Mouse (Mus musculus): ENCODE results near the gene Scamp4. TPM values are rescaled to one million over a fixed set of nuclear protein-coding genes. Genes with fewer than 3 reads are reported as not detected.

The Scamp4 gene
- polyA plus RNA-seq (2012; rRNA removed), result 91.7 and 103 TPM in 2 replicates

GRCm38 (mm10) chr10:80602698-80603325, at the start of gene Scamp4, which contains the start of gene Adat3:
TSS of gene Scamp4 (plus strand) at chr10:80602872.
TSS of gene Adat3 (plus strand) at chr10:80602880.

GRCm38 (mm10) chr10:80561116-80561944, 41.3 kb upstream of the Scamp4 start, which contains the start of gene Rexo1:
TSS of gene Rexo1 (minus strand) at chr10:80561560.

GRCm38 (mm10) chr10:80577195-80578130, 25.2 kb upstream of the Scamp4 start, which contains the start of gene Klf16:
TSS of gene Klf16 (minus strand) at chr10:80577321.

GRCm38 (mm10) chr10:80589879-80590854, 12.5 kb upstream of the Scamp4 start, which contains the start of gene Abhd17a:
TSS of gene Abhd17a (minus strand) at chr10:80590341.

GRCm38 (mm10) chr10:80605721-80606120, 3.0 kb downstream of the Scamp4 start, which contains the start of gene Gm49322:
TSS of gene Gm49322 (plus strand) at chr10:80606021.

GRCm38 (mm10) chr10:80622661-80623456, 20.2 kb downstream of the Scamp4 start, which contains the start of gene Csnk1g2:
TSS of gene Csnk1g2 (plus strand) at chr10:80622838.

GRCm38 (mm10) chr10:80656863-80657623, 54.4 kb downstream of the Scamp4 start, which contains the start of gene Btbd2:
TSS of gene Btbd2 (minus strand) at chr10:80657071.

Other genes with a start within 250 kb of the Scamp4 start
- 0.57 and 0.63 TPM in 2 replicates for gene Plk5, start 246.4 kb upstream of the Scamp4 start, polyA plus RNA-seq (2012; rRNA removed)
- 11.5 and 24.4 TPM in 2 replicates for gene Mex3d, start 215.2 kb upstream of the Scamp4 start, polyA plus RNA-seq (2012; rRNA removed)
- 66.7 and 84.7 TPM in 2 replicates for gene Mbd3, start 203.3 kb upstream of the Scamp4 start, polyA plus RNA-seq (2012; rRNA removed)
- gene Uqcr11, start 196.0 kb upstream of the Scamp4 start, polyA plus RNA-seq (2012; rRNA removed), result 1,239 and 1,853 TPM in 2 replicates
- 34.4 and 36.4 TPM in 2 replicates for gene Tcf3, start 169.2 kb upstream of the Scamp4 start, polyA plus RNA-seq (2012; rRNA removed)
- gene Onecut3, start 108.0 kb upstream of the Scamp4 start, polyA plus RNA-seq (2012; rRNA removed), result 1.2 and 1.8 TPM in 2 replicates
- not detected in 2 replicates for gene Atp8b3, start 63.7 kb upstream of the Scamp4 start, polyA plus RNA-seq (2012; rRNA removed)
- gene Rexo1, start 41.3 kb upstream of the Scamp4 start, polyA plus RNA-seq (2012; rRNA removed), result 24.4 and 24.8 TPM in 2 replicates
- gene Klf16, start 25.6 kb upstream of the Scamp4 start, polyA plus RNA-seq (2012; rRNA removed), result 17.2 and 26.0 TPM in 2 replicates
- gene Abhd17a, start 12.5 kb upstream of the Scamp4 start, polyA plus RNA-seq (2012; rRNA removed), result 263 and 463 TPM in 2 replicates
- gene Adat3, start within 50 bp of the Scamp4 start, polyA plus RNA-seq (2012; rRNA removed), result 10.5 and 14.2 TPM in 2 replicates
- gene Gm49322, start 3.1 kb downstream of the Scamp4 start, polyA plus RNA-seq (2012; rRNA removed), result 0.62 and 1.2 TPM in 2 replicates
- 114 and 151 TPM in 2 replicates for gene Csnk1g2, start 20.0 kb downstream of the Scamp4 start, polyA plus RNA-seq (2012; rRNA removed)
- 38.9 and 41.5 TPM in 2 replicates for gene Btbd2, start 54.2 kb downstream of the Scamp4 start, polyA plus RNA-seq (2012; rRNA removed)
- gene Mknk2, start 75.2 kb downstream of the Scamp4 start, polyA plus RNA-seq (2012; rRNA removed), result 165 and 210 TPM in 2 replicates
- 15.0 and 20.9 TPM in 2 replicates for gene Mob3a, start 99.1 kb downstream of the Scamp4 start, polyA plus RNA-seq (2012; rRNA removed)
- 30.1 and 36.5 TPM in 2 replicates for gene Izumo4, start 99.3 kb downstream of the Scamp4 start, polyA plus RNA-seq (2012; rRNA removed)
- 53.8 and 63.4 TPM in 2 replicates for gene Ap3d1, start 139.4 kb downstream of the Scamp4 start, polyA plus RNA-seq (2012; rRNA removed)
- 20.4 and 21.6 TPM in 2 replicates for gene Dot1l, start 152.3 kb downstream of the Scamp4 start, polyA plus RNA-seq (2012; rRNA removed)
- 28.3 and 33.0 TPM in 2 replicates for gene Sf3a2, start 195.3 kb downstream of the Scamp4 start, polyA plus RNA-seq (2012; rRNA removed)
- gene Plekhj1, start 195.8 kb downstream of the Scamp4 start, polyA plus RNA-seq (2012; rRNA removed), result 26.0 and 33.2 TPM in 2 replicates
- gene Amh, start 202.4 kb downstream of the Scamp4 start, polyA plus RNA-seq (2012; rRNA removed), result 11.5 and 23.8 TPM in 2 replicates
- gene Jsrp1, start 210.6 kb downstream of the Scamp4 start, polyA plus RNA-seq (2012; rRNA removed), result 2.5 and 3.3 TPM in 2 replicates
- gene Oaz1, start 223.8 kb downstream of the Scamp4 start, polyA plus RNA-seq (2012; rRNA removed), result 614 and 821 TPM in 2 replicates
- gene Lingo3, start 241.2 kb downstream of the Scamp4 start, polyA plus RNA-seq (2012; rRNA removed), result 0.53 and 0.84 TPM in 2 replicates